Mouse (Mus musculus): Measurements from ENCODE around the gene Slc16a12. TPM values are rescaled to one million over a fixed set of nuclear protein-coding genes. Genes with fewer than 3 reads are reported as not detected.

Slc16a12 gene
- polyA plus RNA-seq, 1 experiment = not detected

GRCm38 (mm10) chr19:34640623-34641022 lies 106.5 kb downstream of the Slc16a12 start, which contains the start of the genes Ifit1bl2 and Ifit1:
Gene Ifit1bl2 (minus strand): TSS chr19:34640743.
Gene Ifit1 (plus strand): TSS chr19:34640871.
- H3K4me1 ChIP-seq (ENCODE audit: control insufficient read depth, insufficient read depth, low read length) = no peaks in the 10 kb centered on the region
- H3K27ac ChIP-seq (ENCODE audit: insufficient read depth, low read depth, low read length) = no peak within 1 kb of the TSS
- TF ChIP-seq CTCF (IDR thresholded peaks at IDR 0.05; ENCODE audit: insufficient read depth, low read depth, low read length) = no peak
- TF ChIP-seq POLR2A (IDR thresholded peaks at IDR 0.05; ENCODE audit: insufficient read depth, low read depth, low read length) = no peak
- WGBS = 42% methylated on average over 4 of the region's 4 CpGs
- H3K4me3 ChIP-seq (ENCODE audit: insufficient read depth, low read depth, low read length) = no peak within 1 kb of the TSS

DNA sequence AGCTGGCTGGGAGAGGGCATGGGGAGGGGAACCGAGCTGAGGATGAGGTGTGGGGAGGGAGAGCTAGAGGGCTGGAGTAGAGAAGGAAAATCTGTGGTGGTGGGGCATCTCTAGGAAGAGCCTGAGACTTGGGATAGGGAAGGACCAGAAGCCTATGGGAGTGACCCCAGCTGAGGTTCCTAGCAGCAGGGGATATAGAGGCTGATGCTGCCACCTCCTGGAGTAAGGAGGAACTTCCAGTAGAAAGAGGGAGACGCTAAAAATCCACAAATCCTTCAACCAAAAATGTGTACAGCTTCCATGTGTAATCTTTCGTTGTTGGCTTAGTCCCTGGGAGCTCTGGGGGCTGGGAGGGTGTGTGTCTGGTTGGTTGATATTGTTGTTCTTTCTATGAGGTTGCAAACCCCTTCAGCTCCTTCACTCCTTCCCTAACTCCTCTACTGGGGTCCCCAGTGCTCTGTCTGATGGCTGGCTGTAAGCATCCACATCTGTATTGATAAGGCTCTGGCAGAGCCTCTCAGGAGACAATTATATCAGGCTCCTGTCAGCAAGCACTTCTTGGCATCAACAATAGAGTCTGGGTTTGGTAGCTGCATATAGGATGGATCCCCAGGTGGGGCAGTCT lies 110.0 kb downstream of the Slc16a12 start:
- 17% methylated on average over 3 of the region's 3 CpGs for WGBS
- no peak overlapping the region for H3K27ac ChIP-seq (ENCODE audit: insufficient read depth, low read depth, low read length)
- no peaks in the 10 kb centered on the region for H3K4me1 ChIP-seq (ENCODE audit: control insufficient read depth, insufficient read depth, low read length)
- no peak for TF ChIP-seq POLR2A (IDR thresholded peaks at IDR 0.05; ENCODE audit: insufficient read depth, low read depth, low read length)
- no peak for TF ChIP-seq CTCF (IDR thresholded peaks at IDR 0.05; ENCODE audit: insufficient read depth, low read depth, low read length)
- no peak overlapping the region for H3K4me3 ChIP-seq (ENCODE audit: insufficient read depth, low read depth, low read length)

GRCm38 (mm10) chr19:34633484-34633883 lies 113.6 kb downstream of the Slc16a12 start:
- TF ChIP-seq POLR2A (IDR thresholded peaks at IDR 0.05; ENCODE audit: insufficient read depth, low read depth, low read length) (no peak), CTCF (IDR thresholded peaks at IDR 0.05; ENCODE audit: insufficient read depth, low read depth, low read length) (no peak)

DNA sequence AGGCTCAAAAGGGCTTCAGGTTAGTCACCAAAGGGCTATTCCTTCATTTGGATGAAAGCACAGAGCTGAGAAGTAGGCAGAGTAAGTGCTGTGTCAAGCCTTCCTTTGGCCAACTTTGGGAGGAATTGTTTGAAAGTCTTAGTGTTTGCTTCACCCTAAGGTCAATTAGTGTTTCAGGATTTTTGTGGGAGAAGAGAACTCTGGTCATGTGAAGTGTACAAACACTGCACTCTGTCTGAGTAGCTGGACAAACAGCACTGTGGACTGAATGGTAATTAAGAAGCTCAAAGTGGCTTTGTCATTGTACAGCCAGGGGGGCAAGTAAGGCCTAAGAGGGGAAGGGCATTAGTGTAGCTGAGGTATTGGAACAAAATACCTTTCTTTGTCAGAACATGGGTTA lies 115.6 kb downstream of the Slc16a12 start:
- Histone ChIP-seq H3K27ac (ENCODE audit: insufficient read depth, low read depth, low read length) (no peak overlapping the region), H3K4me3 (ENCODE audit: insufficient read depth, low read depth, low read length) (no peak overlapping the region), H3K4me1 (ENCODE audit: control insufficient read depth, insufficient read depth, low read length) (no peaks in the 10 kb centered on the region)
- TF ChIP-seq CTCF (IDR thresholded peaks at IDR 0.05; ENCODE audit: insufficient read depth, low read depth, low read length) (no peak), POLR2A (IDR thresholded peaks at IDR 0.05; ENCODE audit: insufficient read depth, low read depth, low read length) (no peak)

More at GRCm38 (mm10) chr19:34633484-34633883, 113.6 kb downstream of the Slc16a12 start:
- no peak overlapping the region for H3K27ac ChIP-seq (ENCODE audit: insufficient read depth, low read depth, low read length)
- 80% methylated on average over 2 of the region's 2 CpGs for WGBS
- H3K4me1 ChIP-seq (ENCODE audit: control insufficient read depth, insufficient read depth, low read length) = no peaks in the 10 kb centered on the region
- no peak overlapping the region for H3K4me3 ChIP-seq (ENCODE audit: insufficient read depth, low read depth, low read length)

DNA sequence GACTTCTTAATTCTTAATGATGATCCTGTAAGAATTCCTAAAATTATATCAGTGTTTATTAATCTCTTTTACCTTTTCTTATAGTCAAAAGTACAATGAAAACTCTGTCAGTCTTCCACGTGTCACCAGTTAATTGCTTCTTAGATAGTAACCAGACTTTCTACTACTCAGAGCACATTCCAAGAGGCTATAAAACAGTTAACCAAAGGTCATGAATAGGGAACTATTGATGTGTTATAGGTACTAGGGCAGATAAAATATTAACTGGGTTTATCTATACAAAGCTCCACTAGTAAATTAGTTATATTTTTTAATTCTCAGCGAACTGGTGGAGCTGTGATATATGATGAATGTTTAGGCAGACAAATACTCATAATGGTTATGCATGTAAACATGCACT lies 119.6 kb downstream of the Slc16a12 start:
- H3K4me3 ChIP-seq (ENCODE audit: insufficient read depth, low read depth, low read length) = no peak overlapping the region
- H3K27ac ChIP-seq (ENCODE audit: insufficient read depth, low read depth, low read length) = no peak overlapping the region
- no peak for TF ChIP-seq CTCF (IDR thresholded peaks at IDR 0.05; ENCODE audit: insufficient read depth, low read depth, low read length)
- no peak for TF ChIP-seq POLR2A (IDR thresholded peaks at IDR 0.05; ENCODE audit: insufficient read depth, low read depth, low read length)
- no peaks in the 10 kb centered on the region for H3K4me1 ChIP-seq (ENCODE audit: control insufficient read depth, insufficient read depth, low read length)
- WGBS = 80% methylated on average over 2 of the region's 2 CpGs

- Histone ChIP-seq H3K4me3 (ENCODE audit: insufficient read depth, low read depth, low read length) (no peak overlapping the region), H3K27ac (ENCODE audit: insufficient read depth, low read depth, low read length) (no peak overlapping the region), H3K4me1 (ENCODE audit: control insufficient read depth, insufficient read depth, low read length) (no peaks in the 10 kb centered on the region)
- WGBS = 74% methylated on average over 4 of the region's 4 CpGs
- TF ChIP-seq CTCF (IDR thresholded peaks at IDR 0.05; ENCODE audit: insufficient read depth, low read depth, low read length) (no peak), POLR2A (IDR thresholded peaks at IDR 0.05; ENCODE audit: insufficient read depth, low read depth, low read length) (no peak)
Observed at GRCm38 (mm10) chr19:34624663-34625062, 122.4 kb downstream of the Slc16a12 start.

DNA sequence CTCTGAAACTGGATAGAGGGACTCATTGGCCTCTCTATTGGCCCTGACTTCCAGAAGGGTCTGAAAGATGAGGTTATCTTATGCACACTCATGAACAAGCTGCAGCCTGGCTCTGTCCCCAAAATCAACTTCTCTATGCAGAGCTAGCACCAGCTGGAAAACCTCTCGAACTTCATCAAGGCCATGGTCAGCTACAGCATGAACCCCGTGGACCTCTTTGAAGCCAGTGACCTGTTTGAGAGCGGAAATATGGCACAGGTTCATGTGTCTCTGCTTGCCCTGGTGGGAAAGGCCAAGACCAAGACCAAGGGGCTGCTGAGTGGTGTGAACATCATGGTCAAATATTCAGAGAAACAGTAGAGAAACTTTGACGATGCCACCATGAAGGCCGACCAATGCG lies 123.3 kb downstream of the Slc16a12 start:
- 94% methylated on average over 6 of the region's 6 CpGs for WGBS
- TF ChIP-seq POLR2A (IDR thresholded peaks at IDR 0.05; ENCODE audit: insufficient read depth, low read depth, low read length) = no peak
- no peak for TF ChIP-seq CTCF (IDR thresholded peaks at IDR 0.05; ENCODE audit: insufficient read depth, low read depth, low read length)
- H3K27ac ChIP-seq (ENCODE audit: insufficient read depth, low read depth, low read length) = no peak overlapping the region
- H3K4me3 ChIP-seq (ENCODE audit: insufficient read depth, low read depth, low read length) = no peak overlapping the region
- no peaks in the 10 kb centered on the region for H3K4me1 ChIP-seq (ENCODE audit: control insufficient read depth, insufficient read depth, low read length)

- WGBS = 96% methylated on average over 5 of the region's 5 CpGs
- TF ChIP-seq CTCF (IDR thresholded peaks at IDR 0.05; ENCODE audit: insufficient read depth, low read depth, low read length) = no peak
- no peak for TF ChIP-seq POLR2A (IDR thresholded peaks at IDR 0.05; ENCODE audit: insufficient read depth, low read depth, low read length)
Observed at GRCm38 (mm10) chr19:34620871-34621270, 126.2 kb downstream of the Slc16a12 start.

More at GRCm38 (mm10) chr19:34620871-34621270, 126.2 kb downstream of the Slc16a12 start:
- Histone ChIP-seq H3K27ac (ENCODE audit: insufficient read depth, low read depth, low read length) (no peak overlapping the region), H3K4me3 (ENCODE audit: insufficient read depth, low read depth, low read length) (no peak overlapping the region), H3K4me1 (ENCODE audit: control insufficient read depth, insufficient read depth, low read length) (no peaks in the 10 kb centered on the region)

Other genes starting within 250 kb of the Slc16a12 start
- not detected in 2 replicates for gene Lipa, start 219.8 kb downstream of the Slc16a12 start, polyA plus RNA-seq (2012; ENCODE audit: insufficient read depth, insufficient read length, low replicate concordance, missing spikeins)
- not detected in 2 replicates for gene Ifit2, start 196.6 kb downstream of the Slc16a12 start, polyA plus RNA-seq (2012; ENCODE audit: insufficient read depth, insufficient read length, low replicate concordance, missing spikeins)
- gene Ifit3, start 163.8 kb downstream of the Slc16a12 start, polyA plus RNA-seq (2012; ENCODE audit: insufficient read depth, insufficient read length, low replicate concordance, missing spikeins) = not detected in 2 replicates
- gene Ifit1bl1, start 145.3 kb downstream of the Slc16a12 start, polyA plus RNA-seq (2012; ENCODE audit: insufficient read depth, insufficient read length, low replicate concordance, missing spikeins) = not detected in 2 replicates
- not detected in 2 replicates for gene Ifit3b, start 139.3 kb downstream of the Slc16a12 start, polyA plus RNA-seq (2012; ENCODE audit: insufficient read depth, insufficient read length, low replicate concordance, missing spikeins)
- gene Ifit1bl2, start 106.5 kb downstream of the Slc16a12 start, polyA plus RNA-seq (2012; ENCODE audit: insufficient read depth, insufficient read length, low replicate concordance, missing spikeins) = not detected in 2 replicates
- not detected in 2 replicates for gene Ifit1, start 106.4 kb downstream of the Slc16a12 start, polyA plus RNA-seq (2012; ENCODE audit: insufficient read depth, insufficient read length, low replicate concordance, missing spikeins)
- gene Pank1, start 132.2 kb upstream of the Slc16a12 start, polyA plus RNA-seq (2012; ENCODE audit: insufficient read depth, insufficient read length, low replicate concordance, missing spikeins) = not detected in 2 replicates
- not detected in 2 replicates for gene Kif20b, start 175.1 kb upstream of the Slc16a12 start, polyA plus RNA-seq (2012; ENCODE audit: insufficient read depth, insufficient read length, low replicate concordance, missing spikeins)

Measured in olfactory bulb, adult 2 months (tissue).